Mouse (Mus musculus): ENCODE results near the gene Elfn2. TPM values are rescaled to one million over a fixed set of nuclear protein-coding genes. Genes with fewer than 3 reads are reported as not detected.
A peak's percentile ranks its signal among the peaks of the same experiment; 100 is the strongest.

Gene Elfn2
- total RNA-seq, 2 experiments from 2014 or later, result 127 to 138 TPM

- peak; percentile 56 to 71 for DNase-seq (ENCODE audit: low spot score in 2 of 2)
These were observed 94.1 kb downstream of the Elfn2 start for GRCm38 (mm10) chr15:78624431-78624950.

GRCm38 (mm10) chr15:78623426-78623825 lies 95.1 kb downstream of the Elfn2 start:
- DNase-seq (ENCODE audit: low spot score in 2 of 2), result peak; percentile 89

Other genes with a start within 250 kb of the Elfn2 start
- under 1 TPM in 1 of 2 experiments, not detected in 1; 0.11 TPM for gene Il2rb, start 223.5 kb downstream of the Elfn2 start, total RNA-seq (2021)
- gene C1qtnf6, start 187.4 kb downstream of the Elfn2 start, total RNA-seq (2021), result 10 to 100 TPM; 17.4 to 19.4 TPM
- 10 to 100 TPM; 15.7 to 15.8 TPM for gene Sstr3, start 174.1 kb downstream of the Elfn2 start, total RNA-seq (2021)
- gene Rac2, start 146.0 kb downstream of the Elfn2 start, total RNA-seq (2021), result 1 to 10 TPM; 3.6 to 3.7 TPM
- 10 to 100 TPM; 13.8 to 15.2 TPM for gene Cyth4, start 121.7 kb downstream of the Elfn2 start, total RNA-seq (2021)
- 10 to 100 TPM in 1 of 2 experiments, 1 to 10 TPM in 1; 9.2 to 10.4 TPM for gene Mfng, start 54.7 kb upstream of the Elfn2 start, total RNA-seq (2021)
- gene Card10, start 84.3 kb upstream of the Elfn2 start, total RNA-seq (2021), result 1 to 10 TPM; 5.8 to 6.0 TPM
- 1 to 10 TPM; 7.6 to 8.5 TPM for gene Cdc42ep1, start 123.9 kb upstream of the Elfn2 start, total RNA-seq (2021)
- not detected for gene Lgals2, start 136.8 kb upstream of the Elfn2 start, total RNA-seq (2021)
- 10 to 100 TPM; 56.8 to 58.0 TPM for gene Gga1, start 158.4 kb upstream of the Elfn2 start, total RNA-seq (2021)
- not detected for gene Gm49510, start 180.9 kb upstream of the Elfn2 start, total RNA-seq (2021)
- 10 to 100 TPM in 1 of 2 experiments, 1 to 10 TPM in 1; 8.6 to 12.1 TPM for gene Sh3bp1, start 181.0 kb upstream of the Elfn2 start, total RNA-seq (2021)
- gene Pdxp, start 195.1 kb upstream of the Elfn2 start, total RNA-seq (2021), result 100 to 1,000 TPM; 135 to 139 TPM
- 10 to 100 TPM; 31.2 to 37.7 TPM for gene Lgals1, start 208.0 kb upstream of the Elfn2 start, total RNA-seq (2021)
- gene Nol12, start 216.2 kb upstream of the Elfn2 start, total RNA-seq (2021), result 10 to 100 TPM; 43.0 to 43.2 TPM
- 10 to 100 TPM; 26.4 to 28.9 TPM for gene Triobp, start 229.0 kb upstream of the Elfn2 start, total RNA-seq (2021)

Measured in layer of hippocampus, postnatal 10 days (tissue).